Mouse (Mus musculus) adrenal gland, postnatal 14 days (tissue): ENCODE data around the gene Zkscan5. TPM values are rescaled to one million over a fixed set of nuclear protein-coding genes. Genes with fewer than 3 reads are reported as not detected.
A peak's percentile ranks its signal among the peaks of the same experiment; 100 is the strongest.
"Not testable (repeated sequence)": the region's sequence is repeated elsewhere in the genome, so short reads cannot be mapped to it uniquely, and the experiment has no call there.

Source experiments
- DNase-seq: peaks from one replicate; pipeline ENCODE4 v3.0.0; 2021; ENCODE audit warnings: mixed read lengths
- total RNA-seq: library from RNA; stranded (reverse); gene quantifications from 2 replicates; pipeline ENCODE4 v1.2.3, GENCODE M21; 2021

The Zkscan5 gene
- total RNA-seq, 1 experiment from 2014 or later = 12.2 TPM

DNA sequence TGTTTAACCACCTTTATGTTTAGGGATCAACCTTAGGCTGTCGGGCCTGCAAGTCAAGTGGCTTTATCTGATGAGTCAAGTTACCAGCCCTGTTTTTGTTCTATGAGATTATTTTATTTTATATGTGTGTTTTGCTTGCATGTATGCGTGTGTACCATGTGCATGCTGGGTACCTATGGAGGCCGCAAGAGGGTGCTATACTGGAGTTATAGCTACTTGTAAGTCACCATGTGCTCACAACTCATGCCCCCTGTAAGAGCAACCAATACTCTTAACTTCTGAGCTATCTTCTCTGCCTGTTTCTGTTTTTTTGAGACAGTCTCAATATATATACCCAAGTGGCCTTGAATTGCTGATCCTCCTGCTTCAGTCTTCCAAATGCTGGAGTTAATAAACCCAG, 9.1 kb downstream of the Zkscan5 start:
- no peak for DNase-seq

DNA sequence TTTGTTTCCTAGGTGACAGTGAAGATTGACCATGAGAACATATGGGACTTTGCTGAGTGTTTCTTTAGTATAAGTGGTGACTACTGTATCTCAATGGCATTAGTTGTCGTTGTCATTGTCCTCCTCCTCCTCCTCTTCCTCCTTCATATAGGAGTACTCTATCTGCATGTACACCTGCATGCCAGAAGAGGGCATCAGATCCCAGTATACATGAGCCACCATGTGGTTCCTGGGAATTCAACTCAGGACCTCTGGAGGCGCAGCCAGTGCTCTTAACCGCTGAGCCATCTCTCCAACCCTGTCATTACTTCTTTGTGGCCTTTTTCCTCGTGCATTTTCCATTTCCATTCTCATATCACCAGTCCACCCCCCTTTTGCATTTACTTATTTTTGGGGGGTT, 10.3 kb downstream of the Zkscan5 start:
- no peak for DNase-seq

DNA sequence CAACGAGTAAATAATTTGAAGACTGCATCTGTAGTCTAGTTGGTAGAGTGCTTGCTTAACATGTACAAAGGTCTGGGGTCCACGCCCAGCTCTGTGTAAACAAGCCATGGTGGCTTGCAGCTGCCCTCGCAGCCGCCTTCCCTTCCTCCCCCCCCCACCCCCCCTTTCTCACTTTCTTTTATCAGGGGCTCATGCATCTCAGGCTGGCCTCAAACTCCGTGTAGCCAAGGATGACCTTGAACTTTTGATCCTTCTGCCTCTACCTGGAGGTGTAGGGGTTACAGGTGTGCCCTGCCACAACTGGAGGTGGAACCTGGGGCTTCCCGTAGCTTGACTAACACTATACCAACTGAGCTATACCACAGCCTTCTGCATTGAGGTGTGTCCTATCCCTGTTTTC, 13.4 kb downstream of the Zkscan5 start:
- DNase-seq = no peak

DNA sequence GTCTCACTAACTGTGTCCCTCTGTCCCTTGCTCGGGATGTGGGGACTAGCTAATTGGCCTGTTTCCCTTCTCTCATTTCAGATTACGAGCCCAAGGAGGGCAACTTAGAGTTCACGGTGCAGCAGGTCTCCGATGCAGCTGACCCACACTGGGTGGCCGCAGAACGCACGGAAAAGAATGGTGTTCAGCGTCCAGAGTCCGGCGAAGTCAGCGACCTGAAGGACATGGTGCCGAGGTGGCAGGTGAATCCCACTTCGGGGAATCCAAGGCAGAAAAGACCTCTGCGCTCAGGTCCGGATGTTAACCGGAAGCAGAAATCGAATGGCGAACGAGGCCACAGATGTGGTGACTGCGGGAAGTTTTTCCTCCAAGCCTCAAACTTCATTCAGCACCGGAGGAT, 13.8 kb downstream of the Zkscan5 start:
- DNase-seq = no peak

DNA sequence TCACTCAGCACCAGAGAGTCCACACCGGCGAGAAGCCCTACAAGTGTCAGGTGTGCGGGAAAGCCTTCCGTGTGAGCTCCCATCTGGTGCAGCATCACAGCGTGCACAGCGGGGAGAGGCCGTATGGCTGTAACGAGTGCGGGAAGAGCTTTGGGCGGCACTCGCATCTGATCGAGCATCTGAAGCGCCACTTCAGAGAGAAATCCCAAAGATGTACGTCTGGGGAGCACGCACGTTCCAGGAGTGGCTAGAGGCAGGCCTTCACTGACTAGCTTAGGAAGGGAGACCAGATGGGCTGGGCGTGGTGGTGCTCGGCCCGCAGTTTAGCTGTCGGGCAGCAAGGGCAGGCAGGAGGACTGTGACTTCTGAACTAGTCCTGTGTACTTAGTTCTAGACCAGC, 14.3 kb downstream of the Zkscan5 start:
- no peak for DNase-seq

DNA sequence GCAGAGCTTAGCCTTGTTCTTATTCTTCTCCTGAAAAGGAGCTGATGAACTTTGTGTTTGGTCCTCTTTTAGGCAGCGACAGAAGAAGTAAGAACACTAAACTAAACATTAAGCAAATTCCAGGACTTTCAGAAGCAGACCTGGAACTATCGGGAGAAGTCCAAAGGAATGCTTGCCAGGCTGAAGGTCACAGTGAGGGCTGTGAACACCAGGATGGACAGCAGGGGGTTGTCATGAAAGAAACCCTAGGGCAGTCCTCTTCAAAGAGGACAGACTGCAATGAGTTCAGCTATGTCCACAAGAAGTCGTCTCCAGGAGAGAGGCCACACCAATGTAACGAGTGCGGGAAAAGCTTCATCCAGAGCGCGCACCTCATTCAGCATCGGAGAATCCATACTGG, 15.6 kb downstream of the Zkscan5 start:
- DNase-seq = no peak

DNA sequence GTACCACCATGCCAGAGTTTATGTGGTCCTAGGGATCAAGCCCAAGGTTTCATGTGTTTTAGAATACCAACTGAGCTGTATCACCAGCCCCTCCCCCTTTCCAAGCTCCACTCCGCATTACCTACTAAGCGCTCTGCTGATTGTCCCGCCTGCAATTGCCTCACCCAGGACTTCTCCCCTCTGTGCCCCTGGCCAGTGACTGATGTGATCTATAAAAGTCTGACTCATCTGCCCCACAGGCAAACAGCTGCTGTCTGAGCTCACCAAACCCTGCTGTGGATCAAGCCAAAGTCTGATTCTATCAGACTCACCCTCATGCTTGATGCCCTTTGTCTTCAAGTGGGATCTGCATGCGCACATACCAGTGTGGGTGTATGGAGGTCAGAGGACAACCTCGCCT, 18.5 kb downstream of the Zkscan5 start:
- peak; percentile 64 for DNase-seq

DNA sequence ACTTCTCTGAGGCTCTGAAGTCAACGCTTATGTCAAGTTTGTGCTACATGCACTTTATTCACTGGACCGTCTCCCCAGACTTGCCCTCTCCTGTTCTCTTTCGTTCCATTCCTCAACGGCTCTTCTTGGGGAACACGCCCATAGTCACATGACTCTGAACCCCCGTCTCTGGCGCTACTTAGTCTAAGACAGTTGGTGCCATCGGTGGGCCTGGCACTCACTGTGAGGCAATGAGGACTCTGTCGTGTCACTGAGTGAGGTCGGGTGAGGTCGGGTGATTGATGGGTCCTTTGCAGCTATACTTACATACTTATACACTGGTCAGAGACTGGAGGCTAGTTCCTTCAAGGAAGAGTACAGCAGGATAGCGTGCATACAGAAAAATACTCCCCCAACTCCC, 19.0 kb downstream of the Zkscan5 start:
- no peak for DNase-seq

DNA sequence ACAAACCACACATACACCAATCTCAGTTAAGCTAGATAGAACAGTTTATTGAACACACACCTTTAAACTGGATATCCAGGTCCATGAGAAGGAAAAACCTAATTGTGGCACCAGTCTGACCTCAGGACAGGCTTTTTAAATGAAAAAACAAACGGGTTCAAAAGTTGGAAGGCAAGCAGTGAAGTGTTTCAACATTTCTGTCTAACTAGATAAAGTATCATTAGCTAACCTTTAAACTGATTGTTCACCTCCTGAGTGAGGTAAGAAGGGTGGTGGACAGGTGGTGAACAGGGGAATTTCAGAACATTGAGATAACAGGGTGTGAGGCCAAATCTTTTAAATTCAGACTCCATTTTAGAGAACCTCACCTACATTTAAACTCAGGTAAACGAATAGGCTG, 22.1 kb downstream of the Zkscan5 start:
- DNase-seq = no peak

DNA sequence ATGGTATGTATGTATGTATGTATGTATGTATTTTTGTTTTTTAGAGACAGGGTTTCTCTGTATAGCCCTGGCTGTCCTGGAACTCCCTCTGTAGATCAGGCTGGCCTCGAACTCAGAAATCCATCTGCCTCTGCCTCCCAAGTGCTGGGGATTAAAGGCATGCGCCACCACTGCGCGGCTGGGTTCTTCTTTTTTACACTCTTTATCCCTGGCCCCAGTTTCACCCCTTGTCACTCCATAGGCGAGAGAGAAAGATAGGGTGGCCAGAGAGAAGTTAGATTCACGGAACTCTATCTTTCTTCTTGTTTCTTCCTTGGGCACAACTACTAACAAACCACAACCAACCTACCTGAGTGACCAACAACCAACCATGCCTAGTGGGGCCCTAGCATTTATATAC, 24.9 kb downstream of the Zkscan5 start:
- not testable (repeated sequence) for DNase-seq

DNA sequence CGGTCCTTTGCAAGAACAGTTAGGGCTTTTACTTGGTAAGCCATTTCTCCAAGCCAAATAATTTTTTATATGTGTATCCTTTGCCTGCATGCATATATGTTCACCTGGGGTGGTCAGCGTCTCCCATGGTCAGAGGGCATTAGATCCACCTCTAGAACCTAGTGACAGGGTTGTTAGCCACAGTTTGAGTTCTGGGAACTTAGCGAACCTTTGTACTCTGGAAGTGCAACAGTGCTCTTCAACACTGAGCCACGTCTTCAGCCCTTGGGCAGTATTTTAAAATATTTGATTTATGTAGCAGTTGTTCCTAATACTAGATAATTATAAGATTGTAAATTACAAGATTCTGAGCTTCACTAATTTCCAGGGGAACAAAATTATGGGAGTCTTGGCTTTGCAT, 26.3 kb downstream of the Zkscan5 start:
- DNase-seq = no peak

DNA sequence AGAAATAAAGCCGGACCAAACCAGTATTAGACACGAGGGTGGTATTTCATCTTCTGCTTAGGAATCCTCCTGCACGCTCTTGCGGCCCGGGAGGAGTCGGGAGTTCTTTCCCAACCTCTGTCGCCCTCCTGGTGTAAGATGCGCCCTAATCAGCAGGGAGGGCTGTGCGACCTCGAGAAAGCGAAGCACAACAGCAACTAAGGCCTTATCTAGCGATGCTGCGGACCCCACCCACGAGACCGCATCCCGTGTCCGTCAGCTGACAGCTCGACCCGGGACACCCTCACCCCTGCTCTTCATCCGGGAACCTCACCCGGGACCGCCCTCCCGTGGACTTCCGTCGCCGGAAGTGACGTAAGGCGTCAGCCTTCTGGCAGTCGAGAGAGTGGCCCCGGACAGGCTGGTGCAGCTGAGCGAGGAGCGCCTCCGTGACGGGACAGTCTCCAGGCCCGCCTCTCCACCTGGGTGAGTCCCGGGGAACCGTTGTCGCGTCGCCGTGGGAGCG, 27.1 kb downstream of the Zkscan5 start, which contains the start of gene Zfp655:
Gene Zfp655 (plus strand): TSS at position 349 of the 505 bp plus-strand sequence.
- peak; percentile 99 for DNase-seq

DNA sequence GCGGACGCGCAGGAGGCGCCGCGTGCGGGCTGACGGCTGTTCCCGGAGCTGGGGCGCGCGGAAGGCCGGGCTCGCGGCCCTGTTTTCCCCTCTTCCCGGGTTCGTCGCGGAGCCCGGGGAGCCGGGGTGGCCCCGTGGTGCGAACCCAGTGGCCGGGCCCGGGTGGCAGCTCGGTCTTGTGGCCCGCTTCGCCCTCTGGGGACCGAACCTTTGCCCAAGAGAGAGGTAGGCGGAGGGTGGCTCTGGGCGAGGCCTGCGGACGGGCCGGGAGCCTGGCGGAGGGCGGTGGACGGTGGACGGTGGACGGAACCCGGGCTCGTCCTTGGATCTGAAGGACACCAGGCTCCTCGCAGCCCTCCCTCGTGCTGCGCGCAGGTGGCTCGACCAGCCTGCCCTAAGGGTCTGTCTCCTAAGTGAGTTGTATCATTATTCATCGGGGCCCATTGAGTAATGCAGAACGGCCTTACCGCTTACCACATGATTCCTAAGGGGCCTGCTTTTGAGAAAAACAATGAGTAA, 27.6 kb downstream of the Zkscan5 start:
- peak; percentile 75 for DNase-seq

DNA sequence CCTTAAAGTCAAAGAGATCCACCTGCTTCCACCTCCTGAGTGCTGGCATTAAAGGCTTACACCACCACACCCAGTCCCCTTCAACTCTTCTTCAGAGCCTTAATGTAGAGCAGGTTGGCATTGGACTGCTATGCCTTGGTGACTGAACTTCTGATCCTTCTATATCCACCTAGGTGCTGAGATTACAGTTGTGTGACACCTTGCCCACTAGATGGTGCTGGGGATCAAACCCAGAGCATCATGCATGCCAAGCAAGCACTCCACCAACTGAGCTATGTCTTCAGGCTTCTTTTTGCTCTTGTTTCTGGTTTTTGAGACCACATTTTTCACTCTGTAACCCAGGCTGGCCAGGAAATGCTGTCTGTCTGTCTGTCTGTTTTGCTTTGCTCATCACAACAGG, 30.3 kb downstream of the Zkscan5 start:
- DNase-seq = peak; percentile 36

DNA sequence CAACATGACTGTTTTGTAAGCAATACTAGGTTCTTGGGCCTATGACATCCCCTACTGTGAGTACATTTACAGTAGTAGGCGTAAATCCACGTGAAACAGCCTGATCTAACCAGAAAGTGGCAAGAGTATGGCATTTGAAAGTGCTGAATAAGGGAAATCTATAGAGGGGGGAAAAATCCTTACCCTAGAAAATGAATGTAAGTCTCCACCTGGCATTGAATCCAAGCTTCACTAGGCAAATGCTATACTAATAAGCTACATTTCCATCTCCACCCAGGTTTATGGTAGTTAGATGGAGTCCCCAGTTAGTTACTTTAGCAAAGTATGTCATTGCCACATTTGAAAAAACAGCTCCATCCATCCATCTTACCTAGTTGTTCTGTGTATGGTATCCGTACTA, 45.2 kb downstream of the Zkscan5 start:
- no peak for DNase-seq

Other genes starting within 250 kb of the Zkscan5 start
- 17.2 and 19.4 TPM in 2 replicates for gene Smurf1, start 238.7 kb upstream of the Zkscan5 start, total RNA-seq
- not detected in 2 replicates for gene Gm4871, start 171.8 kb upstream of the Zkscan5 start, total RNA-seq
- not detected in 2 replicates for gene 1700018F24Rik, start 161.6 kb upstream of the Zkscan5 start, total RNA-seq
- gene Arpc1a, start 120.7 kb upstream of the Zkscan5 start, total RNA-seq = 101 and 105 TPM in 2 replicates
- gene Kpna7, start 120.5 kb upstream of the Zkscan5 start, total RNA-seq = not detected in 2 replicates
- 205 and 257 TPM in 2 replicates for gene Arpc1b, start 90.3 kb upstream of the Zkscan5 start, total RNA-seq
- gene Pdap1, start 64.3 kb upstream of the Zkscan5 start, total RNA-seq = 101 and 108 TPM in 2 replicates
- 106 and 112 TPM in 2 replicates for gene Bud31, start 64.2 kb upstream of the Zkscan5 start, total RNA-seq
- gene Ptcd1, start 37.5 kb upstream of the Zkscan5 start, total RNA-seq = 27.0 and 28.3 TPM in 2 replicates
- 21.2 and 23.2 TPM in 2 replicates for gene Cpsf4, start 37.3 kb upstream of the Zkscan5 start, total RNA-seq
- gene Atp5j2, start 12.5 kb upstream of the Zkscan5 start, total RNA-seq = 774 and 783 TPM in 2 replicates
- 8.3 and 10.5 TPM in 2 replicates for gene Zkscan14, start 2.7 kb upstream of the Zkscan5 start, total RNA-seq
- gene Zfp655, start 27.2 kb downstream of the Zkscan5 start, total RNA-seq = 46.6 and 49.8 TPM in 2 replicates
- gene Zscan25, start 75.9 kb downstream of the Zkscan5 start, total RNA-seq = 14.6 and 17.0 TPM in 2 replicates
- gene Cyp3a57, start 140.7 kb downstream of the Zkscan5 start, total RNA-seq = not detected in 2 replicates